Mouse (Mus musculus) hindbrain, embryonic 11.5 days (tissue): ENCODE results near the gene Mvb12b. TPM values are rescaled to one million over a fixed set of nuclear protein-coding genes. Genes with fewer than 3 reads are reported as not detected.

ENCODE experiments used
- ATAC-seq: fragments of 200-750 bp; cut with Nextera tagmentation; 2 replicates; pipeline ENCODE4 v1.8.0; 2017; ENCODE audit warnings: mild to moderate bottlenecking, moderate TSS enrichment, moderate library complexity; ENCODE audit not compliant: low FRiP score
- DNase-seq: peaks from one replicate; pipeline ENCODE4 v3.0.0-alpha.2; 2015; ENCODE audit warnings: low spot score
- H3K27ac ChIP-seq: fragments of 300-500 bp; sonication (generic); 2 replicates; pipeline ENCODE4 v1.5.1; 2014; ENCODE audit warnings: mild to moderate bottlenecking, low read depth, low read length
- H3K27me3 ChIP-seq: fragments of 300-500 bp; sonication (generic); 2 replicates; pipeline ENCODE4 v1.6.1; 2014; ENCODE audit warnings: mild to moderate bottlenecking, low read length, moderate library complexity, mixed read lengths; ENCODE audit not compliant: control insufficient read depth, insufficient read depth
- H3K36me3 ChIP-seq: fragments of 300-500 bp; sonication (generic); 2 replicates; pipeline ENCODE4 v1.6.1; 2014; ENCODE audit warnings: mild to moderate bottlenecking, low read length, moderate library complexity, mixed read lengths; ENCODE audit not compliant: control insufficient read depth, insufficient read depth
- H3K4me1 ChIP-seq: fragments of 300-500 bp; sonication (generic); replicated peaks from 2 replicates; pipeline ENCODE4 v1.6.1; 2014; ENCODE audit warnings: low read length, mixed read lengths; ENCODE audit not compliant: control insufficient read depth, insufficient read depth
- H3K4me2 ChIP-seq: fragments of 300-500 bp; sonication (generic); replicated peaks from 2 replicates; pipeline ENCODE4 v1.6.1; 2014; ENCODE audit warnings: mild to moderate bottlenecking, low read depth, low read length
- H3K4me3 ChIP-seq: fragments of 300-500 bp; sonication (generic); 2 replicates; pipeline ENCODE4 v1.5.1; 2014; ENCODE audit warnings: low read depth, low read length
- H3K9ac ChIP-seq: fragments of 300-500 bp; sonication (generic); 2 replicates; pipeline ENCODE4 v1.6.1; 2014; ENCODE audit warnings: low read depth, low read length
- H3K9me3 ChIP-seq: fragments of 300-500 bp; sonication (generic); 2 replicates; pipeline ENCODE4 v1.6.1; 2016; ENCODE audit warnings: low read length; ENCODE audit not compliant: control insufficient read depth
- WGBS: fragments of 180-500 bp; shearing (Covaris S2); extraction: QIAGEN DNeasy Blood & Tissue Kit; methylation state at CpG from one replicate; pipeline ENCODE4 v1.1.7; 2014; 5-methylcytosine and 5-hydroxymethylcytosine counted together
- polyA plus RNA-seq: library from polyadenylated mRNA; unstranded; fragments of >200 nt; fragmentation: Nextera tagmentation; extraction: Ambion mirVana; gene quantifications from 2 replicates; pipeline ENCODE4 v1.2.1, GENCODE M21; 2014

Gene Mvb12b
- polyA plus RNA-seq, 1 experiment from 2014 or later, result 42.4 TPM

DNA sequence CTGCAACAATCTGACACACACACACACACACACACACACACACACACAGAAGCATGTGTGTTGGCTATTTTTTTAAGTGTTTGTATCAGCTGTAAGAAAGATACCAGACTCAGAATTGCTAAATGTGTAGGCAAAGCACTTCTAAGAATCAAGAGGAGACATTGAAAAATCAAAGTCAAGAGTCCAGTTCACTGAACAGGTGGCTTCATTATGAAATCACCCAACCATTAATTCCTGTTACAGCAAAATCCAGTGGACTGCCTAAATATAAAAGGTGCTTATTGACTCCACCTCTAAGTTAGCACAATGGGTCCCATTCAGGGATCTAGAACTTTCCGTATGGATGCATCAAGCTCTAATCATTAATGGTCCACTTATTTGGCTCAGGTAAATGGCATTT is 103.0 kb downstream of the Mvb12b start:
- peaks cover 11% of the 10 kb centered on the region for H3K4me1 ChIP-seq
- no peaks in the 10 kb centered on the region for H3K36me3 ChIP-seq
- DNase-seq (no peak), ATAC-seq (no peak)
- no peak overlapping the region for H3K4me2 ChIP-seq
- H3K27me3 ChIP-seq, result no peaks in the 10 kb centered on the region
- no peak overlapping the region for H3K27ac ChIP-seq
- no peak overlapping the region for H3K9ac ChIP-seq
- no peaks in the 10 kb centered on the region for H3K9me3 ChIP-seq
- WGBS, result 82% methylated on average over 1 of the region's 1 CpGs
- no peak overlapping the region for H3K4me3 ChIP-seq

DNA sequence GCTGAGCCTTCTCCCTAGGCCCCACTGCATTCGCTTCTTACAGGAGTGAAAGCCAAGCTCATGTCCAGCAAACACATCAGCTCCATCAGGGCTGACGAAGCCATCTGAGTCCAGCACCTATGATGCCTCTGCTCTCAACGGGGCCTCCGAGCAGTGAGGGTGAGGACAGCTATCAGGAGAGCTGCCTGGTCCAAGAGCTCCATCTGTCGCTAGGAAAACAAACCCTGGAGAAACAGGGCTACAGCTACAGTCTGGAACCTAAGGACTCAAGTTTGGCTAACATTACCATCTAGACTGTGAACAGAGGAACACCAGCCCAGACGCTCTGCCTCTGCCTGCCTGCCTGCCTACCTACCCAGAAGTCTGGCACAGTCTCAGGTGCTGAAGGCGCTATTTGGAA is 104.3 kb downstream of the Mvb12b start:
- H3K27me3 ChIP-seq, result no peaks in the 10 kb centered on the region
- H3K27ac ChIP-seq, result no peak overlapping the region
- H3K4me1 ChIP-seq, result peaks cover 9% of the 10 kb centered on the region
- WGBS, result 93% methylated on average over 7 of the region's 7 CpGs
- peaks cover 4% of the 10 kb centered on the region for H3K9me3 ChIP-seq
- H3K9ac ChIP-seq, result no peak overlapping the region
- DNase-seq (no peak), ATAC-seq (no peak)
- H3K4me3 ChIP-seq, result no peak overlapping the region
- H3K36me3 ChIP-seq, result peaks cover 8% of the 10 kb centered on the region; the same call in 1 of the 2 replicates
- no peak overlapping the region for H3K4me2 ChIP-seq

DNA sequence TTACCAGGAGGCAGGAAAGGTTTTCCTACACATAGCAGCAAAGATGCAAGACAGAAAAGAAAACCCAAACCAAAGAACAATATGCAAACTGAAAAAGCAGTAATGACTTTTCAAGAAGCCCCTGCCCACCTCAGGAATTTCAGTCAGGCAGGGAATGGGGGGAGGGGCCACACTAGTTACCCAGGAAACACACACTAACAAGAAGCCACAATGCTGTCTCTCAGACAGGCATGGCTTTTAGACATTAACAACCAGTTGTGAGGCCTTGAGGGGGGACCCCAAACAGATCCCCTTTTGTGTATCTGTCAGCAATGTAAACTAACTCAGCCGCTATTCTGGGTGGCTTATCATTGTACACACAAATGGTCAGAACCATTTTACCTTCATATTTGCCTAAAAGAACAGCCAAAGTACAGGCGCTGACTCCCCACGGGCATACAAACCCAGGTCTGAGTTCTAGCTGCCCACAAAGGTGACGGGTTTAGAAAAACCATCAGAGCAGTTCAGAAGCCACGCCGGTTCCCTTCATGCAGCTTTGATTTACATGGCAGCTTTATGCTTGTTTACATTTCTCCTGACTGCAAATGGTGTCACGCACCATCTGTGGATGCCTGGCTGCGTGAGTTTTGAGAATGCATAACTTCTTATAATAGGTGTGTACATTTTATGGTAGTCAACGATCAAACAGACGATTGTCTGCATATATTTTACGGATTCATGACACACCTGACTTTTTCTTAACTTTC is 105.9 kb downstream of the Mvb12b start:
- H3K4me1 ChIP-seq, result peaks cover 9% of the 10 kb centered on the region
- no peaks in the 10 kb centered on the region for H3K27me3 ChIP-seq
- H3K9me3 ChIP-seq, result peaks cover 14% of the 10 kb centered on the region
- no peak overlapping the region for H3K9ac ChIP-seq
- peaks cover 19% of the 10 kb centered on the region for H3K36me3 ChIP-seq
- peak overlapping the region; percentile 60 for H3K27ac ChIP-seq
- ATAC-seq (peak; percentile 68; the same call in 1 of the 2 replicates), DNase-seq (peak; percentile 77)
- H3K4me3 ChIP-seq, result no peak overlapping the region
- H3K4me2 ChIP-seq, result no peak overlapping the region
- WGBS, result 42% methylated on average over 11 of the region's 11 CpGs

DNA sequence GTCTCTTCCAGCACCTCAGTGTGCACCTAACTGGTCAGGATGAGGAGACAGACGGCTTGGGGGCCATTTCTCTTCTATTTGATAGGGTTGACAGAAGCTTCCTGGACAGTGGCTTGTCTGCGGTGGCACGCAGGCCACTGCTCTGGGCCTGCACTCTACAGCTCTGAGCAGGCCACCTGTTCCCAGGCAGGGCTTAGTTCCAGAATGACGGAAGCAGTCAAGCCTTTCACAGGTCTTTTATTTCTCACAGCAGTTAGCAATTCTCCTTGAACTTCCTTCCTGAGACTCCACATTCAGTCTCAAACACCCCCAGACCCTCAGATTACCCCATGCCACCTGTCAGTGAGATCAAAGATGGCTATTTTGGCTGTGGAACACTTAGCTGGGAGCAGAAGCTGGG is 109.3 kb downstream of the Mvb12b start:
- Histone ChIP-seq H3K27me3 (no peaks in the 10 kb centered on the region), H3K4me2 (no peak overlapping the region), H3K4me1 (peaks cover 9% of the 10 kb centered on the region; the same call in 1 of the 2 replicates), H3K27ac (no peak overlapping the region), H3K4me3 (no peak overlapping the region), H3K9ac (no peak overlapping the region), H3K9me3 (peaks cover 14% of the 10 kb centered on the region), H3K36me3 (peaks cover 19% of the 10 kb centered on the region)
- 99% methylated on average over 4 of the region's 4 CpGs for WGBS
- DNase-seq, result no peak
- ATAC-seq, result no peak

DNA sequence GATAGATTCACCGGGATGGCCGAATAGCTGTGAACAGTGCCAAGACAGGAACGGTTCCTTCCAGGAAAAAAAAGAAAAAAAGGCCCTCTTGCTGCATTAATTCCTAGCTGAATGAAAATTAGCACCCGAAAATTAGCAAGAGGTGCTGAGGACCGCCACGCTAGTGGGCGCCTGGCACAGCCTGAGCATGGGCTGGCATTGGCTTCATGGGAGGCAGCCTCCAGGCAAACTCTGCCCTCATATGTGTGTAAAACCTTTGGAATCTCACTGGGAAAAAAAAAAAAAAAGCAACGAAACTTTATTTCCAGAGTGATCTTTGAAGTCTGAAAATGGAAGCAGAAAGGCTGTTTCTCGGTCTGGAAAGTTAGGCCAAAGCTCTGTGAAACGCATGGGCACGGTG is 110.7 kb downstream of the Mvb12b start:
- H3K36me3 ChIP-seq, result peaks cover 19% of the 10 kb centered on the region

DNA sequence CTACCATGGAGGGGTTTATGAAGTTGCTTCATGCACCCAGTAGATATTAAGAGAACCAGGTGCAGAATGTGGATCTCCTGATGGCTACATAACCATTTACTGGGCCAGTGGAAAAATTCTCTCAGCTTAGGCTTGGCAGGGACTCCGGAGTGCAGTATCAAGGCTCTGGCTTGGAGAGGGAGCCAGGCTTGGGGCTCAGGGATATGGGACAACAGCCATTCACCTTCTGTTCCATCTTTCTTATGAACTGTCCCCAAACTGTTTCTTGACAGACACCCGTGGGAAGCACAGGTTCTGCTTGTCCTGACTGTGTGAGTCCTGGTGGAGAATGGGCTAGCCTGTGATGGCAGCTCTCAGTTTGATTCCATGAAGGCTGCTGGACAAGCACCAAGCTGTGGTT is 112.9 kb downstream of the Mvb12b start:
- Histone ChIP-seq H3K4me1 (peaks cover 5% of the 10 kb centered on the region; the same call in 1 of the 2 replicates), H3K9ac (no peak overlapping the region), H3K27ac (no peak overlapping the region), H3K4me2 (no peak overlapping the region), H3K27me3 (no peaks in the 10 kb centered on the region), H3K4me3 (no peak overlapping the region), H3K9me3 (peaks cover 14% of the 10 kb centered on the region), H3K36me3 (peaks cover 19% of the 10 kb centered on the region)
- DNase-seq (no peak), ATAC-seq (no peak)
- WGBS, result 89% methylated on average over 2 of the region's 2 CpGs

More for the DNA sequence above, 110.7 kb downstream of the Mvb12b start:
- H3K9ac ChIP-seq, result no peak overlapping the region
- no peak overlapping the region for H3K4me2 ChIP-seq
- WGBS, result 97% methylated on average over 11 of the region's 11 CpGs
- peaks cover 14% of the 10 kb centered on the region for H3K9me3 ChIP-seq
- no peak overlapping the region for H3K27ac ChIP-seq
- H3K4me1 ChIP-seq, result peaks cover 10% of the 10 kb centered on the region; the same call in 1 of the 2 replicates
- ATAC-seq, result no peak
- H3K4me3 ChIP-seq, result no peak overlapping the region
- no peak for DNase-seq
- no peaks in the 10 kb centered on the region for H3K27me3 ChIP-seq

DNA sequence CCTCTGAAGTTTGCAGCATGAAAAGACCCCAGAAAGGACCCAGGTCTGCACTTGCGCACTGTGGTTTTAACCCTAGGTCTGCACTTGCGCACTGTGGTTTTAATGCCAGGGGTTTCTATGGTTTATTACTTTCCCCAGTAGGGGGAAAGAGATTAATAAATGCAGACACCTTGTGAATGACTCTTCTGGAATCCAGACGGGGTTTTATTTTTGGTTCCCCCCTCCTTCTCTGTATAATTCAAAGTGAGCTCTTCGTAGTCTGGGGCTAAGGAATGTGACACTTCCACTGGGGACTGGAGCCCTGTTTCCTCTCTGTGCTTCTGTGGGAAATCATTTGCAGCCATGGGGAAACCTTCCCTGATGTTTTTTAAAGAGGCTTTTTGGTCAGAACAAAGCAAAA is 113.6 kb downstream of the Mvb12b start:
- DNase-seq (no peak), ATAC-seq (no peak)
- peaks cover 14% of the 10 kb centered on the region for H3K9me3 ChIP-seq
- peaks cover 16% of the 10 kb centered on the region for H3K36me3 ChIP-seq
- WGBS, result 61% methylated on average over 4 of the region's 4 CpGs
- peaks cover 5% of the 10 kb centered on the region; the same call in 1 of the 2 replicates for H3K4me1 ChIP-seq
- H3K27me3 ChIP-seq, result no peaks in the 10 kb centered on the region
- no peak overlapping the region for H3K4me2 ChIP-seq
- H3K4me3 ChIP-seq, result no peak overlapping the region
- H3K9ac ChIP-seq, result no peak overlapping the region
- H3K27ac ChIP-seq, result peak overlapping the region; percentile 31; the same call in 1 of the 2 replicates

DNA sequence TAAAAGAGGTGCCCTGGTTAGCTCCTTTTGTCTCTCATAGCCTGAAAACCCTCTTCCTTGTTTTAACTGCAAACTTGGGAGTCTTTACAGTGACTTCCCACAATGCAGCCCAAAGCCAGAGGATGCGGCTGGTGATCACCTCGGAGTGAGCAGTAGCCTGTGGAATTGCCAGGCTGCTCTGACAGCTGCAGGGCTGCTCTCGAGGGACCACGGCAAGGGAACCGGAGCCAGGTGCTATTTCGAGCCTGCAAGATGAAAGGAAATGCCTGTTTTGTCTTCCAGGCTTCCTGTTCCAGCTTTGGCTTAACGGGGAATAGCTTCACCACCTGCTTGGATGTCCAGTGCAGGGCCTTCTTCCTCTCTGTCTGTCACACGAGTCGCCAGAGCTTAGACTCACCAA is 115.3 kb downstream of the Mvb12b start:
- ATAC-seq (no peak), DNase-seq (no peak)
- H3K4me3 ChIP-seq, result no peak overlapping the region
- no peak overlapping the region for H3K4me2 ChIP-seq
- H3K9ac ChIP-seq, result no peak overlapping the region
- H3K27me3 ChIP-seq, result no peaks in the 10 kb centered on the region
- 60% methylated on average over 9 of the region's 9 CpGs for WGBS
- H3K36me3 ChIP-seq, result peaks cover 2% of the 10 kb centered on the region; the same call in 1 of the 2 replicates
- H3K4me1 ChIP-seq, result peaks cover 5% of the 10 kb centered on the region; the same call in 1 of the 2 replicates
- no peaks in the 10 kb centered on the region; the same call in 1 of the 2 replicates for H3K9me3 ChIP-seq
- H3K27ac ChIP-seq, result peak overlapping the region; percentile 42; the same call in 1 of the 2 replicates

DNA sequence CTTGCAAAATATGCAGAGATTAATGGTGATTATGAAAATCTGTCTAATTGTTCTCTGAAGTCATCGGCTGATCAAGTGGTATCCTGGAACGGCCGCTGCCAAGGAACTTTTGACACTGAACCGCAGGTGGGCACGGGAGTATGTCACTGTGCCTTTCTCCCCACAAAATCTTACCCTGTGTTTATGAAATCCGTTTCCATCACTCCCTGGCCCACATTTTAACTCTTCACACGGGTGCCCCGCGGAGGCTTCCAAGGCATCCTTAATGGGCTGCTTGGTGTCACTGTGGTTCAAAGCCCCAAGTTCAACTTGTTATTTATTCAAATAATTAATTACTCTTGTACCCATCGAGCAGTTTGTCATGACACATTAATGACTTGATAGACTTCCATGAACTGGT is 116.4 kb downstream of the Mvb12b start:
- 73% methylated on average over 10 of the region's 10 CpGs for WGBS
- Histone ChIP-seq H3K9ac (no peak overlapping the region), H3K9me3 (no peaks in the 10 kb centered on the region), H3K27ac (no peak overlapping the region), H3K27me3 (no peaks in the 10 kb centered on the region), H3K4me3 (no peak overlapping the region), H3K36me3 (no peaks in the 10 kb centered on the region), H3K4me1 (peaks cover 5% of the 10 kb centered on the region; the same call in 1 of the 2 replicates), H3K4me2 (no peak overlapping the region)
- no peak for DNase-seq
- no peak for ATAC-seq
